Mouse (Mus musculus): ENCODE data around the gene Hspb11. TPM values are rescaled to one million over a fixed set of nuclear protein-coding genes. Genes with fewer than 3 reads are reported as not detected.

Gene Hspb11
- total RNA-seq, 2 experiments from 2014 or later = 8.1 to 10.8 TPM

DNA sequence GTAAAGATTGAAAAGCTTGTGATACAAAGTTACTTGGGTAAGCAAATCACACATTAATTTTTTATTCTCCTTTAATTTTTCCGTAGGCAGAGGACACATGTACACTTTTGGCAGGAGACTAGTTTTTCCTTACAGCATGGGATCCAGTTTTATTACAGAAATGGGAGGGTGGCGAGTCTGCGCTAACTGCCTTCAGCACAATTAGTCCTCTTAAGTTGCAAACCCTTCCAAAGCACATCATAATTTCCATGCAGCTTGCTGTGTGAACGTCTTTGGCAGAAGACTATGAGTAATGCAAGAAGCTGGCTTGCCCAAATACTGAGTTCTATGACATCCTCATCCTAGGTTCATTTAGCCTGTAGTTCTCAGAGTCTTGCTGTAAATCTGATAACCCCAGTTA, 20.3 kb downstream of the Hspb11 start:
- intact Hi-C loops (cut with DNase I) = no loop called here
- H3K4me3 ChIP-seq = no peak overlapping the region
- DNase-seq = no peak
- no peak for TF ChIP-seq CTCF (IDR thresholded peaks at IDR 0.05)
- H3K27ac ChIP-seq = no peak overlapping the region

DNA sequence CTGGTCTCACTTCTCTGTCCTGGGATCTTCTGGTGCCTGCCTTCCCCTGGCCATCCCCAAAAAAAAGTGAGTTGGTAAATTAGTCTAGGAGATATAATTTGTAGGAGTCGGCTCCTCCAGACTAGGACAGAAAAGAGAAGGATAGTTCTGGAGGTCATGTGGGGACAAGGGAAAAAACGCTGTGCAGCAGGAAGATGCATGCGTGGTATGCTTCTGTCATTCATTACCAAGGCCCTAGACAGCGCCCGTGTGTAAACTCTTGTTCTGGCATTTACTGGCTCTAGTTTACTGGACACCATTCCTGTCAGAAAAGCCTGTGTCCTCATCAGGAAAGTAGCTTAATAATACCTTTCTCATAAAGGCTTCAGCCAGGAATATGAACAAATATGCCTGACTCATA, 21.1 kb downstream of the Hspb11 start:
- TF ChIP-seq CTCF (IDR thresholded peaks at IDR 0.05) = no peak
- H3K4me3 ChIP-seq = no peak overlapping the region
- DNase-seq = no peak
- H3K27ac ChIP-seq = peak overlapping the region; percentile 38
- intact Hi-C loops (cut with DNase I) = no loop called here

DNA sequence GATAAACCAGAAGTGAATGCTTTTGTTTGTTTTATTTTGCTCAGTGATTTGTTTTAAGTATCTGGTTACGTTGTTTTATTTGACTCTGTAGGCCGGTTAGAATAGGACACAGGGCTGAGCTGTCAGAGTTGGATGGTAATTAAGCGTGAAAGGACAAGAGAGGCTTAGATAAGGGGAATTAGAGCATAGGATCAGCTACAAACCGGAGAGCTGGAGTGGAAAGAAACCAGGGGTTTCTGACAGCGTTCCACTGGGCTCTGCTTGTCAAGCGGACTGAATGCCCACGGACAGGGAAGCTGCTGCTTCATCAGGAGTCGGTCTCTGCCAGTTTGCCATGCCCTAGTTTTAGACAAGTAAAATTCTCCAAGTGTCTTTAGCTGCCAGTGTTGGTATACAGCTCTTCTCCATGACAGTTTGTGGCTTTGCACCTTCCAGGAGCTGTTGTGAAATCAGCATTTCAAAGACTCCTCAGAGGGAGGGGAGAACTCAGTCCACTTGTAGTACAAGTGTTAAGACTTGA, 24.9 kb downstream of the Hspb11 start:
- DNase-seq = peak; percentile 37
- TF ChIP-seq CTCF (IDR thresholded peaks at IDR 0.05) = no peak
- peak overlapping the region; percentile 68 for H3K27ac ChIP-seq
- intact Hi-C loops (cut with DNase I) = no loop called here
- H3K4me3 ChIP-seq = peak overlapping the region; percentile 9; the same call in 1 of the 2 replicates

GRCm38 (mm10) chr4:107280843-107281475, 27.6 kb downstream of the Hspb11 start:
- no peak for DNase-seq
- H3K27ac ChIP-seq = no peak overlapping the region
- no peak for TF ChIP-seq CTCF (IDR thresholded peaks at IDR 0.05)
- H3K4me3 ChIP-seq = no peak overlapping the region
- intact Hi-C loops (cut with DNase I) = no loop called here

DNA sequence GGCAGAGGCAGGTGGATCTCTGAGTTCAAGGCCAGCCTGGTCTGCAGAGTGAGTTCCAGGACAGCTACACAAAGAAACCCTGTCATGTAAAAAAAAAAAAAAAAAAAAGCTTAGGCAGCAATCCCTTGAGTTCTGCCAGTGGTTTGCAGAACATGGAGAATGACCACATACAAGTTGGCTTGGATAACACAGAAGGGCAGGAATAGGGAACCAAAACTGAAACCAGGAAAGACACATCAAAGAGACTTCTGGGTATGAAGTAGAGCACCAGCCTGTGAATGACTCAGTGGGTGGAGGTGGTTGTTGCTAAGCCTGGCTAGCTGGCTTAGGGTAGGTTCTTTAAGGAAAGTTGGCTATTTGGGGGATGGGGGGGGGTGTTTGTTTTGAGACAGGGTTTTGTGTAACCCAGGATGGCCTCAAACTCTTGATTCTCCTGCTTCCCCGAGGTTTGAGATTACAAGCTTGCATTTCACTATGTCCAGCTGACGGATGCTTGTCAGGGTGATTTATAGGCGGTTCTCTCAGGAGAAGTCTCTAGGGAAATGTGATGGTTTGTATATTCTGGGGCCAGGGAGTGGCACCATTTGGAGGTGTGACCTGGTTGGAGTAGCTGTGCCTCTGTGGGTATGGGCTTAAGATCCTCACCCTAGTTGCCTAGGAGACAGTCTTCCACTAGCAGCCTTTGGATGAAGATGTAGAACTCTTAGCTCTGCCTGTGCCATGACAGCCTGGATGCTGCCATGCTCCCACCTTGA, 32.2 kb downstream of the Hspb11 start:
- Histone ChIP-seq H3K4me3 (no peak overlapping the region), H3K27ac (no peak overlapping the region)
- intact Hi-C loops (cut with DNase I) = no loop called here
- TF ChIP-seq CTCF (IDR thresholded peaks at IDR 0.05) = no peak
- DNase-seq = no peak

- Histone ChIP-seq H3K4me3 (no peak overlapping the region), H3K27ac (no peak overlapping the region)
- DNase-seq = no peak
- intact Hi-C loops (cut with DNase I) = no loop called here
- TF ChIP-seq CTCF (IDR thresholded peaks at IDR 0.05) = no peak
Observed at GRCm38 (mm10) chr4:107286386-107286785, 33.0 kb downstream of the Hspb11 start.

DNA sequence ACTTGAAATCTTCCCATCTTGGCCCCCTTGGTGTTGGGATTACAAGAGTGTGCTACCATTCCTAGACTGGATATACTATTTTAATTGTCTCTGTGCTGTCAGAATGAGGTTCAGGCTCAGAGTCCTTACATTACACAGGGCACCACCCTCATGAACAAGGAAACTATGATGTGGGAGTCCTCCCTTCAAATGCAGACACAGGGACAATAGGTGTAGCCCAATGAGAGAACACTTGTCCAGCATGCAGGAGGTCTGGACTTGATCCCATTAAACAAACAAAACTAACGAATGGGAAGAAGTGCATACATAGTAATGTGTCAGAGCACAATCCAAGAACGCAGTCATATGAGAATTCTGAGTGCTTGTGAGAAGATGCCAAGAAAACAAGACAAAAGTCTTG, 34.1 kb downstream of the Hspb11 start:
- Histone ChIP-seq H3K4me3 (no peak overlapping the region), H3K27ac (no peak overlapping the region)
- intact Hi-C loops (cut with DNase I) = no loop called here
- no peak for DNase-seq
- TF ChIP-seq CTCF (IDR thresholded peaks at IDR 0.05) = no peak

GRCm38 (mm10) chr4:107291611-107292272, 38.3 kb downstream of the Hspb11 start:
- intact Hi-C loops (cut with DNase I) = no loop called here
- H3K4me3 ChIP-seq = no peak overlapping the region

DNA sequence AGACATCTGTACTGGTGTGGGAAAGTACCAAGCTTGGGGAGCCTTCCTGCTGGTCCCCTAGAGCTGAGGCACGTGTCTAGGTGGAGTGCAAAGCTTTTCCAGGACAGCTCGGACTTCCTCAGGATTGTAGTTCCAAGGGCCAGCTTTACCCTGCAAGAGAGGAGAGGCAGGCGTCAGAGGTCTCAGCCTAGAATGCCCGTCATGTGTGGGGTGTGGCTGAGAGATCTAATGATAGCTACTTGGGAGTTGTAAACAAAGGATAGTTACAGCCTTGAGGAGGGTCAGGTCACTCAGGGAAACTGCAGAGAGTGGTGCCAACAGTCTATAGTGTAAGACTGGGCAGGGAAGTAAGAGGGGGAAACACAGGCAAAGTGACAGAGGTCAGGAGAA, 38.9 kb downstream of the Hspb11 start:
- peak overlapping the region; percentile 31; the same call in 1 of the 2 replicates for H3K27ac ChIP-seq
- no peak overlapping the region for H3K4me3 ChIP-seq
- intact Hi-C loops (cut with DNase I) = no loop called here
- DNase-seq = no peak
- no peak for TF ChIP-seq CTCF (IDR thresholded peaks at IDR 0.05)

More at GRCm38 (mm10) chr4:107291611-107292272, 38.3 kb downstream of the Hspb11 start:
- peak overlapping the region; percentile 31; the same call in 1 of the 2 replicates for H3K27ac ChIP-seq
- TF ChIP-seq CTCF (IDR thresholded peaks at IDR 0.05) = no peak
- DNase-seq = no peak

DNA sequence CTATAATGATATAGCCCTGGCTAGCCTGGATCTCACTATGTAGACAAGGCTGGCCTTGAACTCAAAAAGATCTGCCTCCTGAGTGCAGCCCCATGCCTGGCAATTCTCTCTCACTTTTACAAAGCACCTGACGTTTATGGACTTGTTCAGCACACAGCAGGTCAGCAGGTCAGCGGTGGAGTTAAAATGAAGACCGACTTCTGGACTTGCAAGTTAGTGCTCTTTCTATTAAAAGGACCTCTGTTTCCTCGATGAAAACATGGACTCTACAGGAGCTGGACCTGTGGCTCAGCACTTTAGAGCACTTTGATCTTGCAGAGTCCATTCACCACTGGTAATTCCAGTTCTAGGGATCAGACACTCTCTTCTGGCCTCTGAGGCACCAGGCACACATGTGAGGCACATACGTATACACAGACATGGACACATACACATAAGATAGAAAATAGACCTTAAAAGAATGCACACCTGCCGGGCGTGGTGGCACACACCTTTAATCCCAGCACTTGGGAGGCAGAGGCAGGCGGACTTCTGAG, 44.7 kb downstream of the Hspb11 start:
- intact Hi-C loops (cut with DNase I) = no loop called here
- no peak overlapping the region for H3K27ac ChIP-seq
- no peak for TF ChIP-seq CTCF (IDR thresholded peaks at IDR 0.05)
- no peak for DNase-seq
- no peak overlapping the region for H3K4me3 ChIP-seq

- DNase-seq = no peak
- no peak overlapping the region for H3K27ac ChIP-seq
- H3K4me3 ChIP-seq = no peak overlapping the region
- no peak for TF ChIP-seq CTCF (IDR thresholded peaks at IDR 0.05)
- intact Hi-C loops (cut with DNase I) = no loop called here
Observed at GRCm38 (mm10) chr4:107299779-107300340, 46.5 kb downstream of the Hspb11 start.

DNA sequence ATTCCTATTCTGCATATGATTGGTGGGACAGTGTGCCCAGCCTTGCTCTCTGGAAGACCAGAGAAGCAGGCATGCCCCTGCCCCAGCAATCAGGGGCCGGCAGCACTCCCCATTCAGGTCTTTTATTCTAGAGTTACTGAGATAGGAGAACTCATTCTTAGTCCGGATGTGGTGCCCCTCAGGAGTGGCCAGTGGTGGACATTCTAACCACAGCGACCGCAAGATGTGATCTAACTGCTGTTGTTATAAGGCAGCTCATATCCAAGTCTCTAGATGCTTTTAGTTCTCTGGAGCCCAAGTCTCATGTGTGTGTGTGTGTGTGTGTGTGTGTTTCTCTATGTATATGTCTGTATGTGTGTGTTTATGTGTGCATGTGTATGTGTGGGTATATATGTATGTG, 47.0 kb downstream of the Hspb11 start:
- TF ChIP-seq CTCF (IDR thresholded peaks at IDR 0.05) = no peak
- intact Hi-C loops (cut with DNase I) = no loop called here

More for the DNA sequence above, 47.0 kb downstream of the Hspb11 start:
- no peak for DNase-seq
- Histone ChIP-seq H3K27ac (no peak overlapping the region), H3K4me3 (no peak overlapping the region)

All from gastrocnemius, adult 2 months (tissue).